19 mouse cellular contexts compared by ENCODE assay signal in genomic region chr8:122055321-122055720, GRCm38 (mm10).
A peak's percentile ranks its signal among the peaks of the same experiment; 100 is the strongest.
DNase-seq lines count a peak whose midpoint lies in the region; ATAC-seq and TF ChIP-seq lines count a peak whose summit lies in the region.
"Had no signal": no experiment of that assay in that cellular context is flagged by ENCODE, and none has a peak within 500 bp of the region (broad histone marks: within the 10 kb centered on the region; RNA-seq: fewer than 3 reads in every experiment).

No protein-coding gene starts in this region.

- TF ChIP-seq CTCF in stomach, postnatal 0 days (IDR thresholded peaks at IDR 0.05; ENCODE audit: low read depth) = no peak

- 26% methylated on average over 10 of the region's 10 CpGs for WGBS in kidney, embryonic 16.5 days
- 46% methylated on average over 10 of the region's 10 CpGs for WGBS in embryonic facial prominence, embryonic 10.5 days
- WGBS in limb, embryonic 13.5 days = 31% methylated on average over 10 of the region's 10 CpGs
- WGBS in stomach, postnatal 0 days = 46% methylated on average over 10 of the region's 10 CpGs

- no peak overlapping the region for H3K27ac ChIP-seq in kidney, embryonic 16.5 days (ENCODE audit: low read length)
- peak overlapping the region; percentile 77 for H3K27ac ChIP-seq in embryonic facial prominence, embryonic 10.5 days (replicated peaks)
- peak overlapping the region; percentile 22; the same call in 1 of the 2 replicates for H3K27ac ChIP-seq in limb, embryonic 13.5 days
- H3K27ac ChIP-seq in stomach, postnatal 0 days (replicated peaks) = peak overlapping the region; percentile 40; the same call in 1 of the 2 replicates
- H3K27ac ChIP-seq: heart, adult 2 months; midbrain, embryonic 12.5 days had no signal

- no peak for ATAC-seq in kidney, embryonic 16.5 days (ENCODE audit: low FRiP score, low TSS enrichment)
- ATAC-seq in limb, embryonic 13.5 days (ENCODE audit: low FRiP score, low read depth) = no peak
- ATAC-seq in stomach, postnatal 0 days (ENCODE audit: low FRiP score, low TSS enrichment) = no peak; the same call in 1 of the 2 replicates
- ATAC-seq: activated CD4-positive, CD25-positive, alpha-beta regulatory T cell, adult 4 months; inflammation-experienced regulatory T-cells, adult 6 months had no signal

- peaks cover 32% of the 10 kb centered on the region for H3K4me1 ChIP-seq in kidney, embryonic 16.5 days (ENCODE audit: insufficient read depth, low read length)
- H3K4me1 ChIP-seq in embryonic facial prominence, embryonic 10.5 days = peaks cover 49% of the 10 kb centered on the region
- H3K4me1 ChIP-seq in limb, embryonic 13.5 days = peaks cover 22% of the 10 kb centered on the region
- H3K4me1 ChIP-seq in stomach, postnatal 0 days (replicated peaks; ENCODE audit: control insufficient read depth, insufficient read depth) = peaks cover 3% of the 10 kb centered on the region; the same call in 1 of the 2 replicates

- H3K9ac ChIP-seq in kidney, embryonic 16.5 days (replicated peaks; ENCODE audit: low read length) = 0 out of 2 replicates have a peak overlapping the region, but pooled peaks have one; percentile 10
- no peak overlapping the region for H3K9ac ChIP-seq in limb, embryonic 13.5 days
- H3K9ac ChIP-seq in stomach, postnatal 0 days (ENCODE audit: low read length) = no peak overlapping the region
- H3K9ac ChIP-seq: embryonic facial prominence, embryonic 12.5 days; midbrain, embryonic 12.5 days had no signal

- no peaks in the 10 kb centered on the region for H3K27me3 ChIP-seq in kidney, embryonic 16.5 days (ENCODE audit: insufficient read depth, low read length)
- peaks cover 14% of the 10 kb centered on the region for H3K27me3 ChIP-seq in embryonic facial prominence, embryonic 10.5 days (replicated peaks; ENCODE audit: low read depth, poor library complexity, severe bottlenecking)
- no peaks in the 10 kb centered on the region for H3K27me3 ChIP-seq in limb, embryonic 13.5 days
- H3K27me3 ChIP-seq in stomach, postnatal 0 days (ENCODE audit: control insufficient read depth, insufficient read depth, low read length) = no peaks in the 10 kb centered on the region
- H3K27me3 ChIP-seq: embryonic facial prominence, embryonic 12.5 days; midbrain, embryonic 12.5 days had no signal

- no peak overlapping the region for H3K4me3 ChIP-seq in kidney, embryonic 16.5 days (ENCODE audit: low read length)
- no peak overlapping the region for H3K4me3 ChIP-seq in embryonic facial prominence, embryonic 10.5 days
- H3K4me3 ChIP-seq in limb, embryonic 13.5 days = no peak overlapping the region
- no peak overlapping the region for H3K4me3 ChIP-seq in stomach, postnatal 0 days (ENCODE audit: low read depth, low read length)
- H3K4me3 ChIP-seq: embryonic facial prominence, embryonic 12.5 days; heart, adult 2 months; midbrain, embryonic 12.5 days had no signal

- DNase-seq in kidney, postnatal 10 days = no peak
- peak; percentile 62 for DNase-seq in embryonic facial prominence, embryonic 10.5 days (ENCODE audit: low spot score)
- DNase-seq in stomach, postnatal 0 days (ENCODE audit: low spot score) = no peak
- DNase-seq in adrenal gland, adult 18-20 months (ENCODE audit: low spot score in 2 of 2) = no peak
- DNase-seq in B cell, adult 2 months = no peak
- DNase-seq: adrenal gland, postnatal 36 days; cerebellum, adult 9-11 months; heart, adult 2 months; heart, postnatal 10 days; layer of hippocampus, adult 9-11 months; lung, adult 18-20 months; lung, postnatal 36 days; thymus, adult 2 months had no signal

- H3K4me2 ChIP-seq in kidney, embryonic 16.5 days (replicated peaks; ENCODE audit: low read depth, low read length) = no peak overlapping the region
- no peak overlapping the region for H3K4me2 ChIP-seq in limb, embryonic 13.5 days (replicated peaks)
- H3K4me2 ChIP-seq in stomach, postnatal 0 days (replicated peaks; ENCODE audit: low read depth) = no peak overlapping the region
- H3K4me2 ChIP-seq: embryonic facial prominence, embryonic 12.5 days; midbrain, embryonic 12.5 days had no signal

- no peaks in the 10 kb centered on the region for H3K9me3 ChIP-seq in kidney, embryonic 16.5 days (ENCODE audit: low read length)
- no peaks in the 10 kb centered on the region for H3K9me3 ChIP-seq in embryonic facial prominence, embryonic 10.5 days
- no peaks in the 10 kb centered on the region for H3K9me3 ChIP-seq in limb, embryonic 13.5 days
- no peaks in the 10 kb centered on the region for H3K9me3 ChIP-seq in stomach, postnatal 0 days (ENCODE audit: control insufficient read depth, low read length)
- H3K9me3 ChIP-seq: embryonic facial prominence, embryonic 12.5 days; midbrain, embryonic 12.5 days had no signal

- TF ChIP-seq EP300 in stomach, postnatal 0 days (optimal IDR thresholded peaks at IDR 0.05) = no peak

- no peaks in the 10 kb centered on the region for H3K36me3 ChIP-seq in kidney, embryonic 16.5 days (ENCODE audit: insufficient read depth, low read length)
- H3K36me3 ChIP-seq in embryonic facial prominence, embryonic 10.5 days (replicated peaks) = no peaks in the 10 kb centered on the region
- no peaks in the 10 kb centered on the region for H3K36me3 ChIP-seq in limb, embryonic 13.5 days
- no peaks in the 10 kb centered on the region for H3K36me3 ChIP-seq in stomach, postnatal 0 days (ENCODE audit: control insufficient read depth, insufficient read depth, low read length)
- H3K36me3 ChIP-seq: embryonic facial prominence, embryonic 12.5 days; midbrain, embryonic 12.5 days had no signal
